27 mouse cellular contexts compared by ENCODE assay signal in the genomic region with DNA sequence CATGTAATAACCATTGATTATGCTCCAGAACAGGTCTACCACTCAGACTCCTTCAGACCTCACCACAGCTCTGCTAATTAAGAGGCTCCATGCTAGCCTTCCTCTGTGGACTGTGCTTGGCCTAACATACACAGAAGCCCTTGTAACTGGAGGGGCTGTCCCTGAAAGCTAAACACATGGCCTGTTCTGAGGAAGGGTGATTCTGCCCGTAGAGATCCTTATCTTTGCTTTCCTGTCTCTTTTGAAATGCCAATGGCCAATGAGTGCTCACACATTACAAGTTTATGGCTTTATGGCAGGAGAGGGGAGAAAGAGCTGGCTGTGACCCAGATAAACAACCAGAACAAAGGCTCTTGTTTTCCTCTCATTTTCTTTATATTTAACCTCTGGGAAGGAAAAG.
DNase-seq lines count a peak whose midpoint lies in the region; ATAC-seq lines count a peak whose summit lies in the region.
"Had no signal": no experiment of that assay in that cellular context is flagged by ENCODE, and none has a peak within 500 bp of the region (broad histone marks: within the 10 kb centered on the region; RNA-seq: fewer than 3 reads in every experiment).

No protein-coding gene starts in this region.

- peaks cover 10% of the 10 kb centered on the region; the same call in 1 of the 2 replicates for H3K4me1 ChIP-seq in intestine, embryonic 15.5 days (replicated peaks)
- peaks cover 26% of the 10 kb centered on the region for H3K4me1 ChIP-seq in lung, embryonic 15.5 days
- H3K4me1 ChIP-seq in forebrain, embryonic 15.5 days: 0 out of 2 replicates have a peak, but pooled peaks cover 5% of the 10 kb centered on the region
- H3K4me1 ChIP-seq: heart, embryonic 13.5 days; hindbrain, embryonic 15.5 days; neural tube, embryonic 12.5 days had no signal

- H3K27ac ChIP-seq in intestine, embryonic 15.5 days: peak overlapping the region; percentile 7; the same call in 1 of the 2 replicates
- H3K27ac ChIP-seq in lung, embryonic 15.5 days: peak overlapping the region; percentile 47; the same call in 1 of the 2 replicates
- no peak overlapping the region for H3K27ac ChIP-seq in forebrain, embryonic 15.5 days (replicated peaks)
- H3K27ac ChIP-seq: embryonic facial prominence, embryonic 13.5 days; forebrain, embryonic 10.5 days; heart, embryonic 13.5 days; hindbrain, embryonic 15.5 days; liver, embryonic 14.5 days; midbrain, embryonic 10.5 days; neural tube, embryonic 12.5 days; stomach, embryonic 15.5 days had no signal

- no peak overlapping the region for H3K4me2 ChIP-seq in intestine, embryonic 15.5 days (replicated peaks)
- H3K4me2 ChIP-seq in lung, embryonic 15.5 days: no peak overlapping the region
- H3K4me2 ChIP-seq in forebrain, embryonic 15.5 days (replicated peaks): no peak overlapping the region
- H3K4me2 ChIP-seq: embryonic facial prominence, embryonic 13.5 days; heart, embryonic 13.5 days; hindbrain, embryonic 15.5 days; neural tube, embryonic 12.5 days; stomach, embryonic 15.5 days had no signal

- 3% methylated on average over 1 of the region's 1 CpGs for WGBS in intestine, embryonic 15.5 days
- 3% methylated on average over 1 of the region's 1 CpGs for WGBS in lung, embryonic 15.5 days
- 32% methylated on average over 1 of the region's 1 CpGs for WGBS in forebrain, embryonic 15.5 days

- H3K9ac ChIP-seq in intestine, embryonic 15.5 days: no peak overlapping the region
- no peak overlapping the region for H3K9ac ChIP-seq in lung, embryonic 15.5 days
- H3K9ac ChIP-seq in forebrain, embryonic 15.5 days (replicated peaks): no peak overlapping the region
- H3K9ac ChIP-seq: embryonic facial prominence, embryonic 13.5 days; heart, embryonic 13.5 days; hindbrain, embryonic 15.5 days; liver, embryonic 14.5 days; neural tube, embryonic 12.5 days; stomach, embryonic 15.5 days had no signal

- DNase-seq in 416B (ENCODE audit: low read depth): peak; percentile 63
- DNase-seq in lung, postnatal 25 days (ENCODE audit: low spot score): peak; percentile 70
- DNase-seq in kidney, postnatal 10 days: no peak
- DNase-seq in right cerebral cortex, postnatal 36 days (ENCODE audit: low spot score in 2 of 2): no peak
- DNase-seq: adrenal gland, postnatal 25 days; cerebellum, adult 18-20 months; cerebellum, postnatal 10 days; heart, postnatal 10 days; kidney, adult 11 months; layer of hippocampus, adult 9-11 months; liver; thymus, postnatal 25 days had no signal

- H3K9me3 ChIP-seq in intestine, embryonic 15.5 days: no peaks in the 10 kb centered on the region
- H3K9me3 ChIP-seq in lung, embryonic 15.5 days: no peaks in the 10 kb centered on the region
- no peaks in the 10 kb centered on the region for H3K9me3 ChIP-seq in forebrain, embryonic 15.5 days
- H3K9me3 ChIP-seq: embryonic facial prominence, embryonic 13.5 days; forebrain, embryonic 10.5 days; heart, embryonic 13.5 days; hindbrain, embryonic 15.5 days; midbrain, embryonic 10.5 days; neural tube, embryonic 12.5 days; stomach, embryonic 15.5 days had no signal

- peak; percentile 78 for ATAC-seq in intestine, embryonic 15.5 days
- peak; percentile 53; the same call in 1 of the 2 replicates for ATAC-seq in lung, embryonic 15.5 days (ENCODE audit: borderline replicate concordance, extremely low read depth, low FRiP score, low TSS enrichment)
- no peak for ATAC-seq in cerebellum, adult (ENCODE audit: insufficient number of reproducible peaks, low FRiP score, low TSS enrichment)
- ATAC-seq in forebrain, embryonic 15.5 days (replicated peaks): no peak
- ATAC-seq: CD4-positive, CD25-positive, alpha-beta regulatory T cell, adult 4 months; forebrain, embryonic 16.5 days; midbrain, embryonic 16.5 days had no signal

- no peaks in the 10 kb centered on the region for H3K36me3 ChIP-seq in intestine, embryonic 15.5 days
- no peaks in the 10 kb centered on the region for H3K36me3 ChIP-seq in lung, embryonic 15.5 days
- no peaks in the 10 kb centered on the region for H3K36me3 ChIP-seq in forebrain, embryonic 15.5 days
- H3K36me3 ChIP-seq: embryonic facial prominence, embryonic 13.5 days; forebrain, embryonic 10.5 days; heart, embryonic 13.5 days; hindbrain, embryonic 15.5 days; midbrain, embryonic 10.5 days; neural tube, embryonic 12.5 days; stomach, embryonic 15.5 days had no signal

- no peaks in the 10 kb centered on the region for H3K27me3 ChIP-seq in intestine, embryonic 15.5 days (replicated peaks)
- H3K27me3 ChIP-seq in lung, embryonic 15.5 days: no peaks in the 10 kb centered on the region
- no peaks in the 10 kb centered on the region for H3K27me3 ChIP-seq in forebrain, embryonic 15.5 days
- H3K27me3 ChIP-seq: embryonic facial prominence, embryonic 13.5 days; heart, embryonic 13.5 days; hindbrain, embryonic 15.5 days; neural tube, embryonic 12.5 days; stomach, embryonic 15.5 days had no signal

- no peak overlapping the region for H3K4me3 ChIP-seq in intestine, embryonic 15.5 days (replicated peaks)
- no peak overlapping the region for H3K4me3 ChIP-seq in lung, embryonic 15.5 days
- no peak overlapping the region for H3K4me3 ChIP-seq in forebrain, embryonic 15.5 days
- H3K4me3 ChIP-seq: embryonic facial prominence, embryonic 13.5 days; forebrain, embryonic 10.5 days; heart, embryonic 13.5 days; hindbrain, embryonic 15.5 days; midbrain, embryonic 10.5 days; neural tube, embryonic 12.5 days; stomach, embryonic 15.5 days had no signal

Comparison
In these comparisons a context has a peak if more than half of its experiments do, and no peak if none do; other contexts are left out.
1. DNase-seq: peak in 416B (single experiment) and lung, postnatal 25 days (single experiment); none in kidney, postnatal 10 days (single experiment) and right cerebral cortex, postnatal 36 days (0 of 2).
2. ATAC-seq: peak in intestine, embryonic 15.5 days (single experiment) and lung, embryonic 15.5 days (single experiment); none in cerebellum, adult (single experiment) and forebrain, embryonic 15.5 days (single experiment).